Mouse (Mus musculus) left cerebral cortex, adult 18-20 months (tissue): ENCODE data around the gene Alyref. TPM values are rescaled to one million over a fixed set of nuclear protein-coding genes. Genes with fewer than 3 reads are reported as not detected.

Source experiments
- DNase-seq, 2 experiments: peaks; one replicate each; pipeline ENCODE4 v3.0.0; 2021 to 2022; ENCODE audit warnings: low spot score in 2 of 2, mixed read lengths in 1 of 2
- long read RNA-seq, 2 experiments: library from polyadenylated mRNA; stranded (forward); transcript quantifications; one replicate each; pipeline ENCODE4 v2.0.0; 2021
- total RNA-seq, 2 experiments: library from RNA; stranded (reverse); gene quantifications; 2 replicates each; pipeline ENCODE4 v1.2.3; 2021

The Alyref gene
- total RNA-seq = 10 to 100 TPM; 60.8 to 62.9 TPM
- long read RNA-seq, experiment 1, transcript Alyref-201 (6 exons, 3,527 nt) = major isoform, 73 of 78 reads
- long read RNA-seq, experiment 1, partial matches to known transcripts = 0 of 78 reads
- long read RNA-seq, experiment 1, other reads (novel, unspliced or antisense) = 5 of 78 reads
- long read RNA-seq, experiment 2, transcript Alyref-201 (6 exons, 3,527 nt) = major isoform, 84 of 87 reads
- long read RNA-seq, experiment 2, partial matches to known transcripts = 2 of 87 reads
- long read RNA-seq, experiment 2, other reads (novel, unspliced or antisense) = 1 of 87 reads

DNA sequence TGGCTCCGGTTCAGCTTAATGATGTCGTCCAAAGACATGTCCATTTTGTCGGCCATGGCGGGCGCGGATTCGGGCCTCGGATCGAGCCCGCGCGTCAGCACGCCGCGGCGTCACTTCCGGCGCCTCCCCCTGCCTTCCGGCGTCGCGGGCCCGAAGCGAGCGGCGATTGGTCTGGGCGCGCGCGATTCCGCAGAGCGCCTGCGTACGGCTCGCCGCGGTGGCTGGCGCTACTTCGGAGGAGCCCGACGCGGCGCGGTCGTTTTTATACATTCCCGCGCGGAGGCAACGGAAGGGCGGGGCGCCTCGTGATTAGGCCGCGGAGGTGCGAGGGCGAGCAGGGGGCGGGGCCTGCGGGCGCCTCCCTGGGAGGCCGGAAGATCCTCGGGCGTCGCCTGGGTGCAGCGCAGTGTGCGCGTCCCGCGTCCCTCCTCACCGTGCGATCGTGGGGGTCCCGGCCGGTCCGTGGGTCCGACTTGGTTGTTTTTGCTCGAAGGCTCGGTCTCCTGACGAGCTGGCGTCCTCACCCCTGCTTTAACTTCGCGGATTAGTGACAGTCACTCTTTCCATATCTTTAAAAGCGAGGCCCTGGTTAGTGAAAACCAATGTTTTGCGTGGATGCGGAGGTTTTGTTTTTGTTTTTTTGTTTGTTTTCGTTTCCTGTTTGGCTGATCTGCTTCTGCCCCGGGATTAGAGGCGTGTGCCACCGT is at the start of gene Alyref, which contains the start of gene Anapc11:
Alyref (minus strand) TSS at position 83 of the 707 bp plus-strand sequence.
Anapc11 (plus strand) TSS at position 139 of the 707 bp plus-strand sequence.
- peak; percentile 92 to 96 for DNase-seq

- DNase-seq = no peak
Observed at GRCm38 (mm10) chr11:120647047-120647830, 49.1 kb upstream of the Alyref start.

DNA sequence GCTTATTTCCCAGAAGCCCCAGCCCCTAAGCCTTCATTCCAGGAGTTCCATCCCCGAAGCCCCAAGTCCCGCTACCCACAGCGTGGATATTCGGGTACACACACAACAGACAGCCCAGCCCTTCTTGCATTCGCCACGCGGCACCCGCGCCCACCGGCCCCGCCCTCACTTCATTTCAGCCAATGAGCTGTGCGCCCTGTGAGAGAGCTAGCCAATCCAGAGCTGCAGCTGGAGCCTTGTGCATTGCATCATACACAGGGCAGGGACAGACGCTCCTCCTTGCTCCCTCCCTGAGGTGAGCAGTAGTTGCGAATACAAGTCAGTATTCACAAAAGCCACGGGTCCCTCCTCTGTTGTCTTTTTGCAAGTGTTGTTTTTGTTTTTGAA is 45.4 kb upstream of the Alyref start, which contains the start of gene Pycr1:
Pycr1 (minus strand) TSS at position 169 of the 387 bp plus-strand sequence.
- peak; percentile 91 to 95 for DNase-seq

DNA sequence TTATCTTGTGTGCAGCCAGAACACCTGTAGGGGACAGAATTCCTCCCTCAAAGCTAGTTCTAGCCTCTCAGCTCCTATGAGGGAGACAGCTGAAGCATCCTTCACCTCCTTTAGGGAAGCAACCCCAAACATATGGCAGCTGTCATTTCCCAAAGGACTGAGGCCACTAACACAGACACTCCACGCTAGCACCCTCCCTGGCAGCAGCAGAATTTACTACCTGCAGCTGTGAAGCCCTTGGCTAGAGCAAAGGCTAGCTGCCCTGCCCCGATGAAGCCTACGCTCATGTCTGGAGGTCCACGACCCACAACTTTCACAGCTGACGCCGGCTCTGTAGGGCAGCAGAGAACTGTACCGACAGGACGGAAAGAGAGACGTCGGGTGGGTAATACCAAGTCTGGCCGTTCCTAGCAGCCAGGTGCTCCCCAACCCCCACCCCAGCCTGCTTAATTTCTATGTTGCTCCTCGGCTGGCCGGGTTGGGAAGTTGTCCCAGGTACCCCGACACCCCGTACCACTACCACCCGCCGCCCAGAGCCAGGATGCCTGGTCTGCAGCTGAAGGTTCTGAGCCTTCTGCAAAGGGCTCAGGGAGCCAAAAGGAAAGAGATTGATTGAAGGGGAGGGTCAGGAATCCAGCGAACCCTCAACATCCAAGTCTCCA is 44.9 kb upstream of the Alyref start:
- DNase-seq = no peak

DNA sequence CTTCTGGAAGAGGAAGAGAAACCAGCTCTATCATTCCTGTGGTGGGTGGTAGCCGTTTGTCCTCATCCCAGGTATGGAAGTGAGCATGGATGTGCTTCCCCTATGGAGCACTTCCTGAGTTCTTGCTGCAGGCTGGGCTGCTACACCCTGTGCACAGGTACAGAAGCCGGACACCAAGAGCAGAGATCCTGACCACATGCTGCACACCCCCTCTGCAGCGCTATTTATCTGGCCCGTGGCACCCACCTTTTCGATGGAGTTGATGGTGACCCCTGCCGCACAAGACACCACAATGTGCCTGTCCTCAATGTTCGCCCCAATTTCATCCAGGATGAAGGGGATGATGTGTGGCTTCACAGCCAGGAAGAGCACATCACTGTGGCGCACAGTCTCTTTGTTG is 43.7 kb upstream of the Alyref start:
- no peak for DNase-seq

DNA sequence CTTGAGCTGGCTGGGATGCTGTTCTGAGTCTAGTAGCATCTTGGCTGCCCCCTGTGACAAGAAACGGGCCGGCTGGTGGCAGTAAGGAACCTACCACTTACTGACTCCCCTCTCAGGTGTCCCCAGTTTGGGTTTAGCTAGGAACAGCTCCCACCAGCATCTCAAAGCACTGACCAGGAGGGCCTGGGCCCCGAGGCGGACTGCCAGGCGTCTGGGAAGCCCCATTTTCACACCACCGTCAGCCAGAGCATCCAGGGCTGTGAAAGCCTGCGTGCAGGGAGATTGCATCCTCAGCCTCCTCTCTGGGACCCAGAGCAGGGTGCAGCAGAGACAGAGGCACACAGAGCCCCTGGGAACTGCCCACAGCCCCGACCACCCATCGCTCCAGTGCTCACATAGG is 43.1 kb upstream of the Alyref start:
- no peak for DNase-seq

DNA sequence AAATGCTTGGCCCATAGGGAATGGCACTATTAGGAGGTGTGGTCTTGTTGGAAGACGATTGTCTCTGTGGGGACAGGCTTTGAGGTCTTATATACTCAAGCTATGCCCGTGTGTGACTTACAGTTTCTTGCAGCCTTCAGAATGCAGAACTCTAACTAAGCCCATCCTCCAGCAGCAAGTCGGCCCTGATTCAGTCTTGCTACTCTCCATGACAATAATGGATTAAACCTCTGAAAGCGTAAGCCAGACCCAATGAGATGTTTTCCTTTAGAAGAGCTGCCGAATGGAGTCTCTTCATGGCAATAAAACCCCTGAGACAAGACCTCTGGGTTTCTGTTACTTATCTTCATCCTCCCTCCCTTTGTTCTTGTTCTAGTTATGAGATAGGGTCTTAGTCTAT is 36.6 kb upstream of the Alyref start:
- DNase-seq = no peak

DNA sequence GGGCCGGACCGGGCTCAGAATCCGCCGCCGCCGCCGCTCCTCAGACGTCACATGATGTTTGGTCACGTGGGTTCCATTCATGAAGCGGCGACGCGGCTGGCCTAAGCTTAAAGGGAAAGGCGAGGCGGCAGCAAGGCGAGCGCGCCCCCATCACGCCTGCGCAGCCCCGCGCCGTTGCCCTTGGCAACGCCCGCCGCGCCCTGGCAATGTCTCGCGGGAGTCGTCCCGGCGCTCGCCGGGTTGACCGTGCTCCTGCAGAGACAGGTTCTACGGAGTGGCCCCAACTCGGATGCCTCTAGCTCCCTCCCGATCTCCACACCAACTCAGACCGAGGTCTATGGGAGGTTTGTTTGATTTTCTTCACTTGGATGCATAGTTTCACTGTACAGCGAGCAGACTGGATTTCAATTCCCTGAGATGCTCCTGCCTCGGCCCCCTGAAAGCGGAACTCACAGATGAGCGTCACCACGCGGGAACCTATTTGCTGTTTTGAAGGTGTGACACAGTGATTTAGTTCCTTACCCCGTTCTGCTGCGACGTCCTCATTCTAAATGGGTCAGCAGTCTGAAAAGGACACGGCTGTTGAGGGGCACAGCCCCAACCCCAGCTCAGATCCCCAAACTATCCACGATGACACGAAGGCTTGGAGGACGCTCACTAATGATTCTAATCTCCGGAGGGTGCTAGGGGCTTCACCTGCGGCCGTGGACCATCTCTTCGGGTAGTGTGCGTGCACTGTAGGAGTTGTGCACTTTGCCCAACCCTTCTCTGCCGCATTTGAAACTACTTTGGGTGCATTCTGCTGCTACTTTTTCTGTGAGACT is 35.6 kb upstream of the Alyref start, which contains the start of gene Mafg:
Mafg (minus strand) TSS at position 81 of the 824 bp plus-strand sequence.
- DNase-seq = peak; percentile 89 to 95

GRCm38 (mm10) chr11:120632559-120633519 is 34.7 kb upstream of the Alyref start:
- peak; percentile 50 to 61 for DNase-seq

- DNase-seq = no peak
Observed at GRCm38 (mm10) chr11:120631726-120632448, 33.7 kb upstream of the Alyref start.

GRCm38 (mm10) chr11:120630881-120631725 is 32.9 kb upstream of the Alyref start:
- no peak for DNase-seq

DNA sequence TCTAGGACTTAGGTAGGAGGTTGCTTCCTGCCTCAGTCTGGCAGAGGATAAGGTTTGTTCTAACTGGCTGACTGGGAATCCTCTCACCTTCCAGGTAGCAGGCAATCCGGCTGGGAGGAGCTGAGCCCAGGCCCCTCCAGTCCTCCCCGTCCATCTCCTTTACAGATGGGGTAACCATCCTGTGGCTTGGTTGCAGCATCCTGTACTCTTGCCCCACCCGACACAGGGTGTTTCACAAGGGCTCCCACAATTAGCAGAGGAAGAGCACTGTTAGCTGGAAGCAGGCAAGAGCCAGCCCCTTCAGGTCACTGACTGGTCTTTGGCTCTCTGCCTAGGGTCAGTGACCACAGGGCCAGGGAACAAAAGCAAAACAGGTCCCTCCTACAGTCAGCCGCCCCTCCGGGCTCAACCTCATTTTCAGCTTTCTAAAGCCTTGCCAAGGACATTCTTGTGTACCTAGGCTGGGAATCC is 32.3 kb upstream of the Alyref start:
- no peak for DNase-seq

GRCm38 (mm10) chr11:120629911-120630310 is 31.7 kb upstream of the Alyref start:
- no peak for DNase-seq

GRCm38 (mm10) chr11:120629341-120629730 is 31.2 kb upstream of the Alyref start:
- peak in 1 of 2 experiments; percentile 41 for DNase-seq

DNA sequence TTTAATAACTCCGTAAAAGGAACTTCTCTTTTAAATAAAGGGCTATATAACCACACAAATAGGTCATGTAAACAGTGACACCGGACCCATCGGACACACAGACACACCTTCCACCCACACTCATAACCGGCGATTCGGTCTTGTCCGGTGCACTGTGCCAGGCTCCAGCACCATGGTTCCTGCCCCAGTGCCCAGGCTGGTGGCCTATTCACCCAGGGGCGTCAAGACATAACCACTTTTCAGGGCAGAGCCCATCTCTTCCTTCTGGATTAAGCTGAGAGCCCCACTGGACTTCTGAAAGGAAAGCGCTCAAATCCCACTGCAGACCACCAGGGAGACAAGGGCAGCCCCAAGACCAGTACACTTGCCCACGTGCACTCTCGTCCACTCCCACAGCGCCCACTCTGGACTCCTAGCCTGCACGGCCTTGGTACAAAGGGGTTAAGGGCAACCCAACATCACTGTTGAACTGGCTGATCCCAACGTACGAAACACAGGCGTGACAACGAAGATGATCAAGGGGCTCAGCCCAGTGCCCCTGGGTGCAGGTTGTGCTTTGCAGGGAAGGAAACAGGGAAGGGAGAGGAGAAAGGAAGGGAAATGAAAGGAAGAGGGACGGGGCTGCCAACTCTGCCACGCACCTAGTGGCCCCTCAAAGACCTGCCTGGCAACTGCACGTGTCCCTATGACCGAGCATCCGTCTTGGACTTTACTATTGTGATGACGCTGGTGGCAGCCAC is 30.6 kb upstream of the Alyref start:
- no peak for DNase-seq

GRCm38 (mm10) chr11:120627468-120628300 is 29.5 kb upstream of the Alyref start:
- no peak for DNase-seq
